Mouse (Mus musculus): Measurements from ENCODE around the gene Atxn10. TPM values are rescaled to one million over a fixed set of nuclear protein-coding genes. Genes with fewer than 3 reads are reported as not detected.

Gene Atxn10
- polyA plus RNA-seq, 1 experiment from 2014 or later = 214 TPM

DNA sequence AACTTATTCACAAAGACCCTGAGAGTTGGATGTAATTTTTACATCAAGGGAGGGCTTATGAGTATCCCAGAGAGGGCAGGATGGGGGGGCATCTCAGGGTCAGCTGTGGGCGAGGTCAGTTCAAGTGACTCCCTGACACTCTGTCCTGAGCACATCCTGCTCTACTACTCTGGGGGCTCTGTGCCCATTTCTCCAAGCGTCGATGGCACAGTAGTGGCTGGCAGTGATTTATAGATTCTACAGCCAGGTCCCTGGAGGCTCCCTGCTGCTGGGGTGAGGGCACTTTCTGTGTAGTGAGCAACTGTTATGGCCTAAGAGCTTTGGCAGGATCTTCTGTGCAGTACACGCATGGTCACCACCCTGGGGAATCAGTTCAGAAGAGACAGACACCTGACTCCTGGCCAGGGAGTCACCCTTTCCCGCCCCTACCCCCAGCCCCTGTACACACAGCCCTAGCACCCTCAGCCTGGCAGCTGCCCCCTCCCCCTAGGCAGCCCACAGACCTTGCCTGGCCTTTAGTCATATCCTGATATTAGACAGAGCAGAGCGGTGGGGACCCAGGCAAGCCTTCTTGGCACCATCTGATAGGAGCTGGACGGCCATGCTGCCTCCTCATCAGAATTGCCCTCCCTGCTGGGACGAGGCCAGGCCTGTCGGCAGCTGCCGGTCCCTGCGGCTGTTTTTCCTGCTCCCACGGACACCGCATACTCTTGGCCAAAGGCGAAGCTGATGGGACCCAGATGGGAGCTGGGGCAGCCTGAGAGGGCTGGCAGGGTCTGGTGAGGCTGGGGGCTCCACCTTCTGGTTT lies 169.3 kb downstream of the Atxn10 start:
- Histone ChIP-seq H3K4me2 (peak overlapping the region; percentile 22; the same call in 1 of the 2 replicates), H3K9me3 (no peaks in the 10 kb centered on the region), H3K4me1 (peaks cover 11% of the 10 kb centered on the region; the same call in 1 of the 2 replicates), H3K27me3 (replicated peaks) (peaks cover 2% of the 10 kb centered on the region), H3K36me3 (no peaks in the 10 kb centered on the region), H3K9ac (no peak overlapping the region), H3K27ac (replicated peaks) (no peak overlapping the region), H3K4me3 (no peak overlapping the region)
- WGBS = 48% methylated on average over 14 of the region's 14 CpGs
- ATAC-seq (ENCODE audit: extremely low read depth, insufficient number of reproducible peaks, low FRiP score, low TSS enrichment) = no peak

DNA sequence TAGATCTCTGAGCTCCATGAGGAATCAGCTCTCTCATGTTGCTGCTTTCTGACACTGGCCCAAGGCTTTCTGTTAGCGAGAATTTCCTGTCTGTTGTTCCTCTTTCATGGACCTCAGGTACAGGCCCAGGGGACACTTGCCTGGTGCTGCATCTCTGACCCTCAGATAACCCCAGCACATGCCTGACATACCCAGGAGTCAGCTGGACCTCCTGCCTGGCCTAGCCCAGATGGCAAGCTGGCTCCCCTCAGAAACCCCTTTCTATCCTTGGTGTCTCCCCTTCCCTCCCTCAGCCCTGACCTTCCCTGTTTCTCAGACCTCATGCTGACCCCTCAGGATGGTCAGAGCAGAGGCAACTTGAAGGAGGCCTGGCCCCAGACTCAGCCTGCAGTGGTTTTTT lies 170.6 kb downstream of the Atxn10 start:
- H3K9me3 ChIP-seq = no peaks in the 10 kb centered on the region
- peaks cover 11% of the 10 kb centered on the region; the same call in 1 of the 2 replicates for H3K4me1 ChIP-seq
- ATAC-seq (ENCODE audit: extremely low read depth, insufficient number of reproducible peaks, low FRiP score, low TSS enrichment) = no peak
- 43% methylated on average over 1 of the region's 1 CpGs for WGBS
- H3K4me3 ChIP-seq = no peak overlapping the region
- no peaks in the 10 kb centered on the region for H3K36me3 ChIP-seq
- H3K27me3 ChIP-seq (replicated peaks) = no peaks in the 10 kb centered on the region; the same call in 1 of the 2 replicates
- no peak overlapping the region for H3K9ac ChIP-seq
- no peak overlapping the region for H3K4me2 ChIP-seq
- H3K27ac ChIP-seq (replicated peaks) = no peak overlapping the region

DNA sequence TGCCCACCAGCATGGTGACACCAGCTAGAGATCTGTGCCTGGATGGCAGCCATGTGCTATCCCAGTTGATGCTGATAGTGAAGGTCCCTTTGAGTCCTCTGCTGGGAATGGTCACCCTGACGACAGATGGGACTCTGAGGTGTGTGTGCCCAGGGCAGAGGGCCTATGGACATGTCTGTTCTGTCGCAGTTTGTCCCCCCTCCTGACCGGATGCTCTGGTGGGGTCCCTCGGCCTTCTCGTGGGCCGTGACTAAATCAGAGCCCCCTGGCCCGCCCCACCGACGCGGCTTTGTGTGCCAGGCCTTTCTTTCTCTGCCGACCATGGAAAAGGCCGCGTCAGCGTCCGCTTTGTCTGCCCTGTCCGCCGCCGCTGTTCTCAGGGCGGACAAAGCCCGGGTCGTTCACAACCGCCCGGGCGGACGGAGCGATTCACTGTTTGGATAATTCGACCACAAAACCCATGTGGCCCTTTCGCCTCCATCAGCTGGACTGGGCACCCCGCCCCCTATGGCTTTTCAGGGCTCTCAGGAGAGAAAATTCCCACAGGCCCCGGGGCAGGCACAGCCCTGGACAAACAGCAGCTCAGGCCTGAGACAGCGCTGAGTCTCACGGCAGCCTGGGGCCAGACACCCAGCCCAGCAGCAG lies 171.4 kb downstream of the Atxn10 start:
- H3K27ac ChIP-seq (replicated peaks) = no peak overlapping the region
- H3K4me2 ChIP-seq = no peak overlapping the region
- ATAC-seq (ENCODE audit: extremely low read depth, insufficient number of reproducible peaks, low FRiP score, low TSS enrichment) = no peak
- H3K9ac ChIP-seq = no peak overlapping the region
- no peaks in the 10 kb centered on the region for H3K36me3 ChIP-seq
- H3K27me3 ChIP-seq (replicated peaks) = no peaks in the 10 kb centered on the region; the same call in 1 of the 2 replicates
- H3K9me3 ChIP-seq = no peaks in the 10 kb centered on the region
- H3K4me3 ChIP-seq = no peak overlapping the region
- H3K4me1 ChIP-seq = peaks cover 11% of the 10 kb centered on the region; the same call in 1 of the 2 replicates
- 75% methylated on average over 32 of the region's 32 CpGs for WGBS

Other genes with a start within 250 kb of the Atxn10 start
- gene Smc1b, start 204.3 kb upstream of the Atxn10 start, polyA plus RNA-seq (2015; fragmentation: Nextera tagmentation; extraction: Ambion mirVana) = 0.08 and 0.09 TPM in 2 replicates
- gene Ribc2, start 204.2 kb upstream of the Atxn10 start, polyA plus RNA-seq (2015; fragmentation: Nextera tagmentation; extraction: Ambion mirVana) = 0.11 TPM in 1 of 2 replicates, not detected in the other
- 125 and 139 TPM in 2 replicates for gene Fbln1, start 130.3 kb upstream of the Atxn10 start, polyA plus RNA-seq (2015; fragmentation: Nextera tagmentation; extraction: Ambion mirVana)
- not detected in 2 replicates for gene 7530416G11Rik, start 167.0 kb downstream of the Atxn10 start, polyA plus RNA-seq (2015; fragmentation: Nextera tagmentation; extraction: Ambion mirVana)
- gene Wnt7b, start 246.2 kb downstream of the Atxn10 start, polyA plus RNA-seq (2015; fragmentation: Nextera tagmentation; extraction: Ambion mirVana) = 3.5 and 4.6 TPM in 2 replicates